Mouse (Mus musculus) embryonic facial prominence, embryonic 13.5 days (tissue): ENCODE measurements around the gene Skil. TPM values are rescaled to one million over a fixed set of nuclear protein-coding genes. Genes with fewer than 3 reads are reported as not detected.
A peak's percentile ranks its signal among the peaks of the same experiment; 100 is the strongest.

Experiments used
- ATAC-seq: fragments of 200-750 bp; cut with Nextera tagmentation; 2 replicates; pipeline ENCODE4 v1.8.0; 2017; ENCODE audit warnings: low read depth; ENCODE audit not compliant: insufficient number of reproducible peaks, insufficient read depth, low FRiP score, low TSS enrichment
- H3K27ac ChIP-seq: fragments of 300-500 bp; sonication (generic); 2 replicates; pipeline ENCODE4 v1.5.1; 2015; ENCODE audit warnings: moderate library complexity, mild to moderate bottlenecking, inconsistent platforms
- H3K27me3 ChIP-seq: fragments of 300-500 bp; sonication (generic); 2 replicates; pipeline ENCODE4 v1.6.1; 2015; ENCODE audit warnings: mild to moderate bottlenecking, inconsistent platforms
- H3K36me3 ChIP-seq: fragments of 300-500 bp; sonication (generic); 2 replicates; pipeline ENCODE4 v1.6.1; 2015; ENCODE audit warnings: mild to moderate bottlenecking, inconsistent platforms
- H3K4me1 ChIP-seq: fragments of 300-500 bp; sonication (generic); 2 replicates; pipeline ENCODE4 v1.6.1; 2015; ENCODE audit warnings: inconsistent platforms
- H3K4me2 ChIP-seq: fragments of 300-500 bp; sonication (generic); 2 replicates; pipeline ENCODE4 v1.6.1; 2015; ENCODE audit warnings: moderate library complexity, mild to moderate bottlenecking, inconsistent platforms
- H3K4me3 ChIP-seq: fragments of 300-500 bp; sonication (generic); 2 replicates; pipeline ENCODE4 v1.5.1; 2015; ENCODE audit warnings: mild to moderate bottlenecking, inconsistent platforms
- H3K9ac ChIP-seq: fragments of 300-500 bp; sonication (generic); 2 replicates; pipeline ENCODE4 v1.6.1; 2015; ENCODE audit warnings: mild to moderate bottlenecking, inconsistent platforms
- H3K9me3 ChIP-seq: fragments of 300-500 bp; sonication (generic); 2 replicates; pipeline ENCODE4 v1.6.1; 2016; ENCODE audit warnings: inconsistent platforms
- WGBS: fragments of 180-500 bp; shearing (Covaris S2); methylation state at CpG from one replicate; pipeline ENCODE4 v1.1.7; 2015; ENCODE audit warnings: mixed read lengths; 5-methylcytosine and 5-hydroxymethylcytosine counted together
- polyA plus RNA-seq: library from polyadenylated mRNA; unstranded; fragments of >200 nt; fragmentation: Nextera tagmentation; extraction: Ambion mirVana; gene quantifications from 2 replicates; pipeline ENCODE4 v1.2.1, GENCODE M21; 2015

Gene Skil
- 18.4 and 23.6 TPM in 2 replicates for polyA plus RNA-seq

- Histone ChIP-seq H3K4me1 (peaks cover 28% of the 10 kb centered on the region), H3K27ac (peak within 1 kb of the TSS; percentile 98), H3K9ac (peak within 1 kb of the TSS; percentile 90), H3K27me3 (no peaks in the 10 kb centered on the region), H3K4me3 (peak within 1 kb of the TSS; percentile 89), H3K9me3 (no peaks in the 10 kb centered on the region), H3K4me2 (peak within 1 kb of the TSS; percentile 79), H3K36me3 (peaks cover 4% of the 10 kb centered on the region; the same call in 1 of the 2 replicates)
- WGBS = 0% methylated on average over 69 of the region's 109 CpGs
- ATAC-seq = peak; percentile 95
These were observed at the start of gene Skil for GRCm38 (mm10) chr3:31094531-31095178. Skil (plus strand) TSS chr3:31095058.

GRCm38 (mm10) chr3:31047263-31047662 lies 47.6 kb upstream of the Skil start:
- no peak overlapping the region for H3K27ac ChIP-seq
- no peaks in the 10 kb centered on the region for H3K4me1 ChIP-seq
- no peaks in the 10 kb centered on the region for H3K27me3 ChIP-seq
- WGBS = 72% methylated on average over 3 of the region's 3 CpGs
- no peak for ATAC-seq
- H3K4me3 ChIP-seq = no peak overlapping the region
- no peak overlapping the region for H3K4me2 ChIP-seq
- peaks cover 50% of the 10 kb centered on the region for H3K36me3 ChIP-seq
- H3K9ac ChIP-seq = no peak overlapping the region
- H3K9me3 ChIP-seq = no peaks in the 10 kb centered on the region

DNA sequence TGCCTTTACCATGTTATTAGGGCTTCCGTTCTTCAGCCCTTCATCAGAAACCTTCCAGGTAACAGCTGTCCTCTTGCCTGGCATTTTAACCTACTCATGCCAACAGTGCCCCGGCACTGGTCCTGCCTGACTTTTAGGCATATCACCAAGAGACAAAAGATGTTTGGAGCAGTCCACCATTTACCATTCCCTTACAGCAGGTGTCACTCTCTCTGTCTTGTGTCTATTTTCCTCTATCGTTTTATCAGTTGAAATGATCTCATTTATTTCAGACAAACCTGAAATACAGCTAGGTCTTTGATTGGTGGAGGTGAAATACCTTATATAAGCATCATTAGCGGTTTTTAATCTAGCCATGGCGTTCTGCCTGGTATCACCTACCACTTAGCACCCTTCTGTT lies 45.8 kb upstream of the Skil start:
- ATAC-seq = no peak
- H3K27me3 ChIP-seq = no peaks in the 10 kb centered on the region
- H3K36me3 ChIP-seq = peaks cover 41% of the 10 kb centered on the region
- WGBS = 88% methylated on average over 5 of the region's 5 CpGs
- no peaks in the 10 kb centered on the region for H3K4me1 ChIP-seq
- no peaks in the 10 kb centered on the region for H3K9me3 ChIP-seq
- no peak overlapping the region for H3K27ac ChIP-seq
- H3K4me3 ChIP-seq = no peak overlapping the region
- no peak overlapping the region for H3K4me2 ChIP-seq
- no peak overlapping the region for H3K9ac ChIP-seq

- Histone ChIP-seq H3K4me3 (no peak overlapping the region), H3K36me3 (peaks cover 36% of the 10 kb centered on the region), H3K9me3 (no peaks in the 10 kb centered on the region), H3K4me2 (no peak overlapping the region), H3K4me1 (no peaks in the 10 kb centered on the region), H3K27ac (no peak overlapping the region), H3K27me3 (no peaks in the 10 kb centered on the region), H3K9ac (no peak overlapping the region)
- no peak for ATAC-seq
- WGBS = 75% methylated on average over 7 of the region's 7 CpGs
These were observed 44.5 kb upstream of the Skil start for GRCm38 (mm10) chr3:31050375-31050774.

- H3K9me3 ChIP-seq = no peaks in the 10 kb centered on the region
- 84% methylated on average over 9 of the region's 9 CpGs for WGBS
- H3K4me3 ChIP-seq = no peak overlapping the region
- no peaks in the 10 kb centered on the region for H3K4me1 ChIP-seq
- no peak for ATAC-seq
- H3K4me2 ChIP-seq = no peak overlapping the region
- H3K36me3 ChIP-seq = peaks cover 34% of the 10 kb centered on the region
- no peak overlapping the region for H3K9ac ChIP-seq
- no peak overlapping the region for H3K27ac ChIP-seq
- no peaks in the 10 kb centered on the region for H3K27me3 ChIP-seq
These were observed 43.1 kb upstream of the Skil start for GRCm38 (mm10) chr3:31051730-31052129.

DNA sequence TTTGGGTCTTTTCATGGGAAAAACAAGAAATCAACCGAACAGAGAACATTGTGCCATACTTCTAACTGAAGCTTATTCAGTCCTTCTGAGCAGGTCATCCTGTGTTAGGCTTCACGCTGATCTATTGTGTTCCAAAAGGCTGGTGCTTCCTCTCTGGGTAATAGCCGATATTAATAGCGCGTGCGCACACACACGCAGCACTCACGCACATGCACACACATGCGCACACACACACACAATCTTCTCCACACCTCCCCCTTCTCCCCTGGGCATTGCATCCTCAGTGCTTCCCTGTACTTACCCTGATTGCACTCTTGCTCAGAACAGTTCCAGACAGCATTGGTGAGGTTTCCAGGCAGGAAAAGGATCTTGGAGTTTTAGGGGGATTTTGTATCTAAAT lies 41.7 kb upstream of the Skil start:
- WGBS = 90% methylated on average over 9 of the region's 9 CpGs

GRCm38 (mm10) chr3:31054888-31055287 lies 40.0 kb upstream of the Skil start:
- H3K27ac ChIP-seq = no peak overlapping the region
- H3K4me3 ChIP-seq = no peak overlapping the region
- H3K4me1 ChIP-seq = no peaks in the 10 kb centered on the region
- ATAC-seq = no peak
- H3K9ac ChIP-seq = no peak overlapping the region
- H3K27me3 ChIP-seq = no peaks in the 10 kb centered on the region
- H3K36me3 ChIP-seq = peaks cover 16% of the 10 kb centered on the region
- no peak overlapping the region for H3K4me2 ChIP-seq
- WGBS = 93% methylated on average over 8 of the region's 8 CpGs
- no peaks in the 10 kb centered on the region for H3K9me3 ChIP-seq

More for the DNA sequence above, 41.7 kb upstream of the Skil start:
- ATAC-seq = no peak
- Histone ChIP-seq H3K4me1 (no peaks in the 10 kb centered on the region), H3K4me3 (no peak overlapping the region), H3K9me3 (no peaks in the 10 kb centered on the region), H3K27me3 (no peaks in the 10 kb centered on the region), H3K9ac (no peak overlapping the region), H3K27ac (no peak overlapping the region), H3K4me2 (no peak overlapping the region), H3K36me3 (peaks cover 28% of the 10 kb centered on the region)

GRCm38 (mm10) chr3:31056047-31056650 lies 38.7 kb upstream of the Skil start:
- Histone ChIP-seq H3K9ac (0 out of 2 replicates have a peak overlapping the region, but pooled peaks have one; percentile 63), H3K36me3 (peaks cover 12% of the 10 kb centered on the region; the same call in 1 of the 2 replicates), H3K4me2 (peak overlapping the region; percentile 55), H3K27ac (0 out of 2 replicates have a peak overlapping the region, but pooled peaks have one; percentile 48), H3K9me3 (no peaks in the 10 kb centered on the region), H3K4me1 (peaks cover 4% of the 10 kb centered on the region), H3K27me3 (no peaks in the 10 kb centered on the region), H3K4me3 (peak overlapping the region; percentile 45)
- 22% methylated on average over 17 of the region's 17 CpGs for WGBS
- peak; percentile 48; the same call in 1 of the 2 replicates for ATAC-seq

- Histone ChIP-seq H3K4me3 (peak overlapping the region; percentile 45), H3K9me3 (no peaks in the 10 kb centered on the region), H3K27me3 (no peaks in the 10 kb centered on the region), H3K4me2 (peak overlapping the region; percentile 55), H3K4me1 (peaks cover 6% of the 10 kb centered on the region), H3K9ac (peak overlapping the region; percentile 63), H3K27ac (peak overlapping the region; percentile 83), H3K36me3 (peaks cover 6% of the 10 kb centered on the region; the same call in 1 of the 2 replicates)
- peak; percentile 77 for ATAC-seq
- WGBS = 2% methylated on average over 30 of the region's 30 CpGs
These were observed 37.9 kb upstream of the Skil start for GRCm38 (mm10) chr3:31056651-31057627.

DNA sequence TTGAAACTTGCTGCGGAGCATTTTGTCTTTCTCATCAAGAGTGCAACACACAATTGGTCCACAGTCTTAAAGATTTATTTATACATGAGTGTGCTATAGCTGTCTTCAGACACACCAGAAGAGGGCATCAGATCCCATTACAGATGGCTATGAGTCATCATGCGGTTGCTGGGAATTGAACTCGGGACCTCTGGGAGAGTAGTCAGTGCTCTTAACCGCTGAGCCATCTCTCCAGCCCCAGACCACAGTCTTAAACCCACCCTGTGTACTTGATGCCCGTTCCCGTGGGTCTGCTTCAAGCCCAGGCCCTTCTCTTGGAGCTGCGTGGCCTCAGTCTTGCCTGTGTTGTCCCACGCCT lies 34.1 kb upstream of the Skil start:
- H3K4me2 ChIP-seq = peak overlapping the region; percentile 12; the same call in 1 of the 2 replicates

DNA sequence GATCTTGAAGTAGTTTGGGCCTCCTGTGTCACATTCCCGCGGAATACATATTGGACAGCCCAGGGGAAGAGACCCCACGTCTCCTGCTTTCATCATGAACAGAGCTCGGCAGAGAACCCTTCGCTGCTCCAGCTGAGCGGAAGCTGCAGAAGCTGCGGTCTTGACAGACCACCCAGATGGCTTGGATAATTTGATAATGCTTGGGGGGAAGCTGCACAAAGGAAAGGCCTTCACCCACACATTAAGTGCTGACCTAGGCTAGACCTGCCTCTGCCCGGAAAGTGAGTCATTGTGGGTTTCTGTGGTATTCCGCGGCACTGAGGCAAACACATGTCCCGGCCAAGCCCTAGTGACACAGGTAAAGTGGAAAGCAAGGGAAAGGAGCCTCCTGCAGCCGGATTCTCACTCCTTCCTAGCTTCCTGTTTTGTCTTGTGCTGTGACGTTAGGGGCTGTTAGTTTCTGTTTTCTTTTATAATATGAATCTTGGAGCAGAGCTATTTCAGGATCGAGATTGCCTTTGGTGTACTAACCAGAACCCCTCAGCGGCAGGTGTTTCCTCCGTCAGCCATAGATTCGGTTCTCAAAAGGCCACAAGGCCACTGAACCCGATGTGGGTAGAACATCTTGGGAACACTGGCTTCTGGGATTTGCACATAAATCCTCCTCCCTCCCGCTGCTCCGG lies 33.6 kb upstream of the Skil start:
- Histone ChIP-seq H3K36me3 (no peaks in the 10 kb centered on the region), H3K4me3 (no peak overlapping the region), H3K4me2 (peak overlapping the region; percentile 12), H3K9me3 (no peaks in the 10 kb centered on the region), H3K27ac (0 out of 2 replicates have a peak overlapping the region, but pooled peaks have one; percentile 18), H3K27me3 (no peaks in the 10 kb centered on the region), H3K9ac (no peak overlapping the region), H3K4me1 (peaks cover 6% of the 10 kb centered on the region)
- WGBS = 48% methylated on average over 20 of the region's 20 CpGs
- ATAC-seq = no peak

More for the DNA sequence above, 34.1 kb upstream of the Skil start:
- H3K9ac ChIP-seq = no peak overlapping the region
- no peaks in the 10 kb centered on the region for H3K27me3 ChIP-seq
- WGBS = 70% methylated on average over 8 of the region's 8 CpGs
- no peak for ATAC-seq
- H3K36me3 ChIP-seq = no peaks in the 10 kb centered on the region
- H3K4me1 ChIP-seq = peaks cover 6% of the 10 kb centered on the region
- 0 out of 2 replicates have a peak overlapping the region, but pooled peaks have one; percentile 18 for H3K27ac ChIP-seq
- H3K9me3 ChIP-seq = no peaks in the 10 kb centered on the region
- no peak overlapping the region for H3K4me3 ChIP-seq
